Mouse (Mus musculus) c-Kit-positive CD71-positive TER-119-positive erythroid progenitor cells, embryonic 14.5 days (primary cell): ENCODE data around the gene Reep3.

Experiments used
- DNase-seq: peaks from one replicate; pipeline ENCODE4 v3.0.0-alpha.2; 2013; ENCODE audit warnings: low spot score

Gene Reep3

GRCm38 (mm10) chr10:67082531-67082930 is 14.2 kb downstream of the Reep3 start:
- no peak for DNase-seq

DNA sequence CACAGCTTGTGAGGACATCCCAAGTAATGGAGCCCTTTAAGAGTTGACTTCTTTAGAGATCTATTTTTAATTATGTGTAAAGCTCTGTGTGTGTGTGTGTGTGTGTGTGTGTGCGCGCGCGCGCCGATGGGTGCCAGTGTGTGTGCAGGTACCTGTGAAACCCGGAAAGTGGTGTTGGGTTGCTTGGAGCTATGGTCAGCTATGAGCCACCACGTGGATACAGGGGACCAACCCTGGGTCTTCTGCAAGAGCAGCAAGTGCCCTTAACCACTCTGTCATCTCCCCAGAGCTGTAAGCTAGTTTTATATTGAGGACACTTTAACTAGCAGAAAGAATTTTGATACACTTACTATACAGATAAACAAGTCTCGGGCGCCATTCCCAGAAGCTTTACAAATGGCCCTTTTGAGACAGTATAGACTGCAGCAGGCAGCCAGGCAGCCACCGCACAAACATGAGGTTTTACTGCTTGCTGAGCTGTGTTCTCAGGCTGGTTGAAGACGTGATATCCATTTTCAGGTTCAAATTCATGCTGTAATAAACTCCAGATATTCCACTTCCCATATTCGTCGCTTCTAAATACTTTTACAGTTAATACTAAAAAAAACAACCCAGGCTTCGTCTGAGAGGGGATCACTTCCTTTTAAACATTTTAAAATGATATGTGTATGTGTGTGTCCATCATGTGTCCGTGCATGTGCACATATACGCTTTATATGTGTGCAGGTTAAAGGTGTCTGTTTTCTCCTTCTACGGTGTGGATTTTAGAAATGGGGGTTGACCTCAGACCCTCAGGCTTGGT is 15.3 kb downstream of the Reep3 start:
- no peak for DNase-seq

GRCm38 (mm10) chr10:67079030-67079429 is 17.7 kb downstream of the Reep3 start:
- no peak for DNase-seq

GRCm38 (mm10) chr10:67075931-67076878 is 20.5 kb downstream of the Reep3 start:
- no peak for DNase-seq

GRCm38 (mm10) chr10:67073577-67073976 is 23.2 kb downstream of the Reep3 start:
- no peak for DNase-seq

DNA sequence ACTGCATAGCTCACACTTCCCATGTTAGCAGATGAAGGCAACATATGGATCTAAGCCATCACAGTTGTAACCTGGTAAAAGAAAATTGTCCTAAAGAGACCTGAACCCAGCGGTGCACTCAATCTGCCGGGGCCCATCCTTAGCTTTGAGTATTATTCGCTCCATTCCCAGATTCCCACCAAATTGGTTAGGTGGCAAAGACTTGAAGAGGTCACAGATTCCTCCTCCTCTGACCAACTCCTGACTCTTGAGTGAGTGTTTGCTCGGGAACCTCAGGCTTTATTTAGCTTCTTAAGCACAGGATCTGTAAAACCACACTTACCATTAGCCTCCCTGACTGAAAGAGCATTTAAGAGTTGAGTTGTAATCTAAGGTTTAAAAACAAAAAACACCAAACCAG is 24.1 kb downstream of the Reep3 start:
- DNase-seq: no peak

- DNase-seq: no peak
Observed at GRCm38 (mm10) chr10:67071884-67072283, 24.9 kb downstream of the Reep3 start.

DNA sequence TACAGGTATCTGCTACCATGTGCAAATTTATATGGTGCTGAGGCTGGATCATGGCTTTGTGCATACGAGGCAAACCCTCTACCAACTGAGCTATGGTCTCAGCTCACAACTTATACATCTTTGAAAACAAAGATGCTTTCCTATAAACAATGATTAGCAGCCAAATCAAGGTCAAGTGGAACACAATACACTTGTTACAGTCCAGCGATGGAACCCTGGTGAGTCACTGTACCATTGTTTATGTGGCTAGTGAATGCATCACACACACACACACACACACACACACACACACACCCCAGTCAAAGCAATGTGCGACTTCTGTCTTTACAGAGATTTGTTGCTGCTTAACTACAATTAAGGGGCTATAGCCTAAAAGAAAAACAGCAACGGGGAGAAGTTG is 25.4 kb downstream of the Reep3 start:
- DNase-seq: no peak

- no peak for DNase-seq
Observed at GRCm38 (mm10) chr10:67069013-67069412, 27.7 kb downstream of the Reep3 start.

DNA sequence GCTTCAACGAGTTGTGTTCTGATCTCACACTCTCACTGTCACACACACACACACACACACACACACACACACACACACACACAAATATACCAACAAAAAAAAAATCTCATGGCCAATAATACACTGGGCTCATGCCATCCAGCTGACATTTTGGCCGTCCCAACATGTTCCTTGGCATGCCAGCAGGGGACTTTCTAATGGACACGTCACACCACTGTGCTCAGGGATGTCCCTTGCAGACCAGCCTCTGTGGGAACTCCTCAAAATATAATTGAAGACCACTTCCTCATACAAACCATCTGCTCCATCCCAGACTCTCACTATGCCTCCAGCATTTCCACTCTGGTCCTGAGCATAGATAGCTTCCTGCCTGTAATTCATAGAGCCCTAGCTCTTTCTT is 30.3 kb downstream of the Reep3 start:
- no peak for DNase-seq

DNA sequence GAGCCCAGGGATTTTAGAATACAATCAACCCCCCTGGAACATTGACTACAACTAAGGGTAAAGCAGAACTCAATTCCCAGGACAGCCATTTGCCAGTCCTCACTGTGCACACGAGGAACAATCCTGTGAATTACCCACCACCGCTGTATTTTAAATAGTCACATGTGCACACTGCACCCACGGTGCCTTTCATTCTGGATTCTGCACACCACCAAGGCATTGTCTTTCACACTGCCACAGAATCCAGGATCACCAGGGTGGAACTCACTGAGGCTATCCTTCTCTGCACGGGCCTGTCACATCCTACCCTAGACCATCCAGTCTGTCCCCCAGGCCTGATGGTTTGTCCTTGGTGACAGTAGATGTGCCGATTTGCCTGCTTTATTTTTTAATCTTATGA is 30.8 kb downstream of the Reep3 start:
- no peak for DNase-seq

DNA sequence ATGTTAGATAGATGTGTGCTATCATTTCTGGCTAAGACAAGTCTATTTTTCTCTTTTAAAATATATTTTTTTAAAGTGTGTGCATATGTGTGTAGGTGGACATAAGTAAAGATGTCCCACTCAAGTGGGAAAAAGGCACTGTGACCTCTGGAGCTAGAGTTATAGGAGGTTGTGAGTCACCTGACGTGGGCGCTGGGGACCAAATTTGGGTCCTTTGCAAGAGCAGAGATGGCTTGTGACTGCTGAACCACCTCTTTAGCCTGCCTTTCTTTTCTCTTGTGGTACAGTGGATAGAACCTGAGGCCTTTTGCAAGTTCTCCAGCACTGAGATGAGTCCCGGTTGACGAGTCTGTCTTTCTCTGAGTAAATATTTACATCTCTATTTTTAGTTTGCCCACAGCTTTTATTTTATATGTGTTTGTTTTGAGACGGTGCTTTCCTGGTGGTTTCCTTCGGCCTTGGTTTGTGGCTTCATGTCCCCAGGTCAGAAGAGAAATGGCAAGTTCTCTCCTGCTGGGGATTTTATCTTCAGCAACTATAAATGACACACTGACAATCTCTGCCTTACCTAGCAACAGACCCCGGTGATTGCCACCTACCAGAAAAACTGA is 31.4 kb downstream of the Reep3 start:
- DNase-seq: no peak

DNA sequence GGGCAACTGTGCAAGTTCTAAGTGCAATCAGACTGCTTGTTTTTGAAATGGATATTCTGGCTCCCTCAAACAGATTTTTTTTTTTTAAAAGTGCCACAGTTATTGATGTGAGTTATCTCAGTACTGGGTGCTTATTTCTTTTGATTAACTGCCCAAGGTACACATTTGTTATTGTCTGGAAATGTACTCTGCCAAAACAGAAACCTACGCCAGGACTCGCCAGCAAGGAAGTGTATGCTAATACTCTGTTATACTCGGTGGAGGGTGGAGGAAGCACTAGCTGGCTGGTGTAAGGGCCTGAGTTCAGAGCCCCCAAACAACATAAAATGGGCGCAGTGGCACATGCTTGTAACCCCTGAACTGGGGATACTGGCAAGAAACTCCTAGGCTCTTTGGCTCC is 34.9 kb downstream of the Reep3 start:
- DNase-seq: no peak

- DNase-seq: no peak
Observed at GRCm38 (mm10) chr10:67061367-67061801, 35.4 kb downstream of the Reep3 start.

- no peak for DNase-seq
Observed at GRCm38 (mm10) chr10:67058702-67059101, 38.0 kb downstream of the Reep3 start.

- no peak for DNase-seq
Observed at GRCm38 (mm10) chr10:67058297-67058696, 38.4 kb downstream of the Reep3 start.

DNA sequence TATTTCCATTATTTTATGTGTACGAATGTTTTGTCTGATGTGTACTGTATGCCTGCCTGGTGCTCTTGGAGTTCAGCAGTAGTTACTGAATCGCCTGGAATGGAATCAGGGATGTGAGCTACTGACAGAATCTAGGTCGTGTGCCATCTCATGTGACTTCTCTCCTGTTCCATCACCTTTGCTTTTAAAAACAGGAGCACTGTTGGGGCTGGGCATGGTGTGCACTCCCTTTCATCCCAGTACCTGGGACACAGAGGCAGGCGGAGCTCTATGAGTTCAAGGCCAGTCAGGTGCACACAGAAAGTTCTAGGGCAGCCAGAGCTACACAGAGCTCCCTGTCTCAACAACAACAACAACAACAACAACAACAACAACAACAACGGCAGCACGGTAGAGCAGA is 39.0 kb downstream of the Reep3 start:
- DNase-seq: no peak

GRCm38 (mm10) chr10:67057208-67057607 is 39.5 kb downstream of the Reep3 start:
- no peak for DNase-seq

DNA sequence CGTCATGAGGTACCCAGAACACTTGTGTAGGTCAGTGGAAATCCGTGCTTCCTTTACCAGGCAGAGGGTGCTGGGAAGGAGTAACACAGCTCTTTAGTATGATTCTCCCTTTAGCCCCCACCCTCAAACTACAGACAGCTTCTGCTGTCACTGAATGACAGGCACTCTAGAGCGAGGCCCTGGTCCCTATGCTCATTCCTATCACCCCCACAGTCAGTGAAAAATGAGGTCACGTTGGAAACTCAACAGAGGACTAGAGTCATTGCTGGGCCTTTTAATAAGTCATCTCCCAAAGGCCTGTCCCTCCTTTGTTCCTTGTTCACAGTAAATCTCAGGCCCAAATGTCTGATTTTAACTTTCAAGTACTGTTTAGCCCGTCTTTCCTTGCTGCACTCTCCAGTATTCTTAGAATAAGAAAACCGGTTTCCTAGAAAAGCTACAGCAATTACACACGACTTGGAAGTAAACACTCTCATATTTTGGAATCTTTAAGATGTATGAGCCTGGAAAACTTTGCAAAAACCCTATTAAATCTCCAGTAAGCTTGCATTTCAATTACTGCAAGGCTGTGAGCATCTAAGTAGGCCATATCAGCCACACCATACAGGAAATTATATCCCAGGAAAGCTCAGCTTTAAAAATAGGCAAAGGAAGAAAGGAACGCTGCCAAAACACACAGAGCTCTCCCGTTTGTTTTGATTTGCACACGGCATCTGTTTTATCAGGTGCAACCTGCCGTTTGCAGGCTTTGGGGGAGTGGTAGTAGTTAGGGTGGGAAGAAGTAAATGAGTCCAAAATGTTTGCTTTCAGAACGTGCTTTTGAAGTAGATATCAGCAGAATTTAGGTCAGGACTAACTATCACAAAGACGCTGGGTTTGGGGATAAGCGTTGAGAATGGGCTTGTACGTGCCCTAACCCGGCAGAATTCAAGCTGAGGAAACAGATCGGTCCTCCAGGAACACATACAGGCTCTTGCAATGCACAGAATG is 40.6 kb downstream of the Reep3 start:
- DNase-seq: no peak

DNA sequence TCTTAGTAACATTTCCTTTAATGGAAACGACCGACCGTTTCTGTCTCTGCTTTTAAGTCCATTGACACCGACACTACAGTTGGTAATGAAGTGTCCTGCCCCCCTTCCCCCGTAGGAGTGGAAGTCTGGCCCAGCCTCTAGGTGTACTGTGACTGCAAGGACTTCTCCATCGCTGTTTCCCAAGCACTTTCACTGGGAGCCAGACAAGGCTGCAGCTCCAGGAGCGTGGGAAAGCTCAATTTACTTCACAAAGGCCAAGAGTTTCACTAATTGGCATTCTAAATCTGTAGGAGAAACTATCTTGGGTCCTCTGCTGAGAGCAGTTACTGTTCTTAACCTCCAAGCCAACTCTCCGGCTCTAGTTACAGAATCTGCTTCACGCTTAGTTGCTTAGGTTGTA is 43.3 kb downstream of the Reep3 start:
- DNase-seq: no peak

DNA sequence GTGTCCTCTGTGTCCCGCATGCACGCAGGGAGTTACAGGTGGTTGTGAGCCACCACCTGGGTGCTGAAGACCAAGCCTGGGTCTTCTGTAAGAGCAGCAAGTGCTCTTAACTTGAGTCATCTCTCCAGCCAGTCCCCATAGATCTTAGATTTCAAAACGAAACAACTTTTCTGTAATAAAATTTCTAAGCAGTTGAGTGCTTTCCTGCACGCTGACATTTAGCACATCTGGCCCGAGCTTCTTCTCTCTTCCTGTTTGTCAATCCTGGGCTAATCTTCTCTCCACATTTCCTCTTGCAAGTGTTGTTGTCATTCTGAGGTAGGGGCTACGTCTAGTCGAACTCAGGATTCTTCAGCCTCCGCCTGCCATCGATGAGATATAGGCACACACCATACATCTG is 44.3 kb downstream of the Reep3 start:
- DNase-seq: no peak
